Mouse (Mus musculus) heart, embryonic 13.5 days (tissue): Measurements from ENCODE around the gene Lmna. TPM values are rescaled to one million over a fixed set of nuclear protein-coding genes. Genes with fewer than 3 reads are reported as not detected.

Experiments used
- ATAC-seq: fragments of 200-750 bp; cut with Nextera tagmentation; 2 replicates; pipeline ENCODE4 v1.8.0; 2017; ENCODE audit warnings: moderate TSS enrichment; ENCODE audit not compliant: insufficient number of reproducible peaks, low FRiP score, low TSS enrichment; ENCODE audit errors: extremely low read depth
- H3K27ac ChIP-seq: fragments of 300-500 bp; sonication (generic); replicated peaks from 2 replicates; pipeline ENCODE4 v1.5.1; 2015; ENCODE audit warnings: moderate library complexity, mild to moderate bottlenecking, inconsistent platforms
- H3K27me3 ChIP-seq: fragments of 300-500 bp; sonication (generic); replicated peaks from 2 replicates; pipeline ENCODE4 v1.6.1; 2015; ENCODE audit warnings: mild to moderate bottlenecking, inconsistent platforms
- H3K36me3 ChIP-seq: fragments of 300-500 bp; sonication (generic); 2 replicates; pipeline ENCODE4 v1.6.1; 2015; ENCODE audit warnings: mild to moderate bottlenecking, inconsistent platforms
- H3K4me1 ChIP-seq: fragments of 300-500 bp; sonication (generic); 2 replicates; pipeline ENCODE4 v1.6.1; 2015; ENCODE audit warnings: inconsistent platforms
- H3K4me2 ChIP-seq: fragments of 300-500 bp; sonication (generic); 2 replicates; pipeline ENCODE4 v1.6.1; 2015; ENCODE audit warnings: inconsistent platforms, mild to moderate bottlenecking, moderate library complexity
- H3K4me3 ChIP-seq: fragments of 300-500 bp; sonication (generic); 2 replicates; pipeline ENCODE4 v1.5.1; 2015; ENCODE audit warnings: moderate library complexity, mild to moderate bottlenecking, inconsistent platforms
- H3K9ac ChIP-seq: fragments of 300-500 bp; sonication (generic); 2 replicates; pipeline ENCODE4 v1.6.1; 2015; ENCODE audit warnings: inconsistent platforms, mild to moderate bottlenecking, moderate library complexity
- H3K9me3 ChIP-seq: fragments of 300-500 bp; sonication (generic); 2 replicates; pipeline ENCODE4 v1.6.1; 2016; ENCODE audit warnings: inconsistent platforms
- WGBS: fragments of 180-500 bp; shearing (Covaris S2); methylation state at CpG from one replicate; pipeline ENCODE4 v1.1.7; 2015; ENCODE audit warnings: mixed read lengths; 5-methylcytosine and 5-hydroxymethylcytosine counted together
- polyA plus RNA-seq: library from polyadenylated mRNA; unstranded; fragments of >200 nt; fragmentation: Nextera tagmentation; extraction: Ambion mirVana; gene quantifications from 2 replicates; pipeline ENCODE4 v1.2.1, GENCODE M21; 2015

Lmna gene
- polyA plus RNA-seq, 1 experiment from 2014 or later, result 86.7 TPM

DNA sequence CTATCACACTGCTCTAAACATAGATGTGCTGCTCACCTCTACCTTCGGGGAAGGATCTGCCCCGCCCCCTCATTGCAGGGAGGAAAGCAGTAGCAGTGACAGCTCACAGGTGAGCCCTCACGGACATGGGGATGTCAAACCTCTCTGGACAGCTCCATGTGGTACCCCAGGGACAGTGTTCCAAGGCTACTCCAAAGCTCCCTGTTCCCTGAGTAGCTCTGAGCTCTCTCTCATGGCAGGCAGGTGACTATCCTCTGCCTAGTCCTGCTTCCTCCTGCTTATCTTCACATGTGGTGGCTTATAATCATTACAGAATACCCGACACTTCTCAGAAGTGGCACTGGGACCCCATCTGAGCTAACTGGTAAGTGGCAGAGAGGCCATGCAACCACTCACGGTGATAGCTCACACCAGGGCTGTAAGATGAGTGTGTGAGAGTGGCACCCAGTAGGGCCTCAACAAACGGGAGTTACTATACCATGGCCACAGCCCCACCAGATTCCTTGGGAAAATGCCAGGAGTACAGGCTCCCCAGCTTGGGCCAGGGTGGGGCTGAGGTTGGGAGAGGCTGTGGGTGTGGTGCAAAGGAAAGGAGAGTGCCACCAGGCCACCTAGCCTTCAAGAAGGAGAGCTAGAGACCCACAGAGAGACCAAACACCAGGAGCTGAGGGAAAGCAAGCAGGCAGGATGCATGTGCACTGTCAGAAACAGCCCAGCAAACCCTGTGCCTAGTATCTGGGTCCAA, 37.1 kb upstream of the Lmna start:
- WGBS, result 60% methylated on average over 6 of the region's 6 CpGs
- H3K36me3 ChIP-seq, result peaks cover 5% of the 10 kb centered on the region; the same call in 1 of the 2 replicates
- H3K4me3 ChIP-seq, result no peak overlapping the region
- H3K4me2 ChIP-seq, result no peak overlapping the region
- peaks cover 8% of the 10 kb centered on the region for H3K4me1 ChIP-seq
- no peak overlapping the region for H3K27ac ChIP-seq
- H3K27me3 ChIP-seq, result no peaks in the 10 kb centered on the region
- H3K9me3 ChIP-seq, result no peaks in the 10 kb centered on the region
- no peak overlapping the region for H3K9ac ChIP-seq
- ATAC-seq, result no peak

DNA sequence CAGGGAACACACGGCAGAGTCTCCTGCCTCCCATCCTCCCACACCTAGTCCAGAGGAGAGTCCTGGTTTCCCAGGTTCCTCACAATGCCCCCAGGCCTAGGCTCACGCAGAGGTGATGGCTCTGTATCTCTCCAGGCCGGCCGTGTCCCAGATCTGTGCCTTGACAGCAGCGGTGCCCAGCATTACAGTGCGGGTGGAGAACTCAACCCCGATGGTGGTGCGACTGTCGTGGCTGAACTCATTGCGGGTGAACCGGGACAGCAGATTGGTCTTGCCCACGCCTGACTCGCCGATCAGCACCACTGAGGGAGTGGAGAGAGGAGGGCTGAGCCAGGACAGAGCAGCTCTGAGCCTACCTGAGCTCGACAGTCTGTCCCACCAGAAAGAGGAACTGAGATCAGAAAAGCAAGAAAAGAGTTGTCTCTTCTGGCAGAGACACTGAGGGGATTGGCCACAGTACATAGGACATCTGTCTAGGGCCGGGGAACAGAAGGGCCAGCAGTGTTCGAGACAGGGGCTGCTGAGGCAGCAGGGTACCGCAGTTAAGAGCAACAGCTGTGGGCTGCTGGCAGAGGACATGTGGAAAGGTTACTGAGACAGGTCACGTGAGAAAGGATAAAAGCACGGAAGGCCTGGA, 35.3 kb upstream of the Lmna start:
- peaks cover 7% of the 10 kb centered on the region for H3K4me1 ChIP-seq
- peaks cover 13% of the 10 kb centered on the region for H3K36me3 ChIP-seq
- 0 out of 2 replicates have a peak overlapping the region, but pooled peaks have one; percentile 40 for H3K9ac ChIP-seq
- H3K9me3 ChIP-seq, result no peaks in the 10 kb centered on the region
- no peak for ATAC-seq
- H3K4me3 ChIP-seq, result no peak overlapping the region
- no peaks in the 10 kb centered on the region for H3K27me3 ChIP-seq
- no peak overlapping the region for H3K27ac ChIP-seq
- 61% methylated on average over 20 of the region's 20 CpGs for WGBS
- no peak overlapping the region for H3K4me2 ChIP-seq

DNA sequence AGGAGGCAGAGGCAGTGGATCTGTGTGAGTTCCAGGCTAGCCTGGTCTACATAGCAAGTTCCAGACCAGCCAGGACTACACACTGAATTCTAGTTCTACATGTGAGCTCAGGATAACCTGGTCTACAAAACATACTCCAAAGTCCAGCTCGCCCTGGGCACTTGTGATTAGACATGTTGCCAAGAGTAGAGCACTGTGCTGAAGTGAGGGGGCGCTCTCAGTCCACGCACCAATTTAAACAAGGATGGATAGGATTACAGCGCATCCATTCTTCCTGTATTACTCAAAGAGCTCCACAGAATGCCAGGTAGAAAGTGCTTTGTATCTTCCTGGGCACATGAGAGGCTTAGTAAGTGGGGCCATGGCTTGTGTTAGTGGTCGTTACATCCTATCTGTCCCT, 34.8 kb upstream of the Lmna start:
- Histone ChIP-seq H3K9ac (0 out of 2 replicates have a peak overlapping the region, but pooled peaks have one; percentile 40), H3K4me2 (no peak overlapping the region), H3K27ac (no peak overlapping the region), H3K36me3 (peaks cover 17% of the 10 kb centered on the region), H3K27me3 (no peaks in the 10 kb centered on the region), H3K4me3 (no peak overlapping the region), H3K9me3 (no peaks in the 10 kb centered on the region), H3K4me1 (peaks cover 11% of the 10 kb centered on the region)
- WGBS, result 26% methylated on average over 5 of the region's 5 CpGs
- no peak for ATAC-seq

DNA sequence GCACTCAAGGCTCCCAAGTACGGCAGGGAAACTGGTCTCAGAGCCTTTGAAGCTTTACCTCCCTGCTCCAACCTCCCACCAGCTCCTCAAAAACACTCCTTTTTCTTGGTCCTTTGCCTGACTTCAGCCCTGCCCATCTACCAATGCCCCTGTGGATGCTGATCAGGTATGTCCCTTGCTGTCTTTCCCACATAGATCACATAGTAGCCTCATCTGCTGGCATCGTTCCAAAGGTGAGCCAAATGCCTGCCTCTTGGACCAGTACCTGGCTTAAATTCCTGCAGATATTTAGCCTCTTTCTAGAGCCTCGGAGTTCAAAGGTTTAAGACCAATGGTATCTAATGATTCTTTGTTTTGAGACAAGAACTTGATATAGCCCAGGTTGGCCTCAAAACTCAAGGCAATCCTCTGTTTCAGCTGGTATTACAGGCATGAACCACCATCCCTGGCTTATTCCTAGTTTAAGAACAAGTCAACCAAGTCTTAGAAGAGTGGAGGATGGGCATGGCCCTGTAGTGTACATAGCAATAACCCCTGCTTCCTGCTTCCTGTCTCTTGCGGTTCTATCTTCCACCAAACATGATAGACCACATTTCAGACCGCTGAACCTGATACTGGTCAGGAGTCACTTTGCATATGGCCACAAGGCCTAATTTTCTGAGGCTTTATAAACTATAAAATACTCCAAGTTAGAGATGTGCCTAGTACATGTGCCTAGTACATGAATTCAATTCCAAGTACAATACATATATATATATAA, 34.1 kb upstream of the Lmna start:
- Histone ChIP-seq H3K4me1 (peaks cover 15% of the 10 kb centered on the region), H3K9ac (no peak overlapping the region), H3K27me3 (no peaks in the 10 kb centered on the region), H3K4me3 (no peak overlapping the region), H3K27ac (no peak overlapping the region), H3K9me3 (no peaks in the 10 kb centered on the region), H3K36me3 (peaks cover 17% of the 10 kb centered on the region), H3K4me2 (no peak overlapping the region)
- no peak for ATAC-seq
- WGBS, result 56% methylated on average over 5 of the region's 5 CpGs

DNA sequence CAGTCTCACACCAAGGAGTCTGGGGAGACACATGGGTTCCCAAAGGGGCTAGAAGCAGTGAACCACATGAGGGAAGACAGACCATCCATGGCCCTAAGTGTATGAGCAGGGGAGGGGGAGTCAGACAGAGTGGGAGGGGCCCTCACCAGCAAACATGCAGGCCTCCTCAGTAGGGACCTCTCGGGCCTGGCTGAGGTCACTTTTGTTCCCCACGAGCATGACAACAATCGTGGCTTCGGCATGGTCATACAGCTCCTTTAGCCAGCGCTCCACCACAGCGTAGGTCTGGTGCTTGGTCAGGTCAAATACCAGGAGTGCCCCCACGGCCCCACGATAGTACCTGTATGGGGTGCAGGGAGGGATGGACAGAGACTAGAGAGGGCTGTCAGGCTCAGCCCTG, 33.4 kb upstream of the Lmna start:
- Histone ChIP-seq H3K27ac (no peak overlapping the region), H3K27me3 (no peaks in the 10 kb centered on the region), H3K9me3 (no peaks in the 10 kb centered on the region), H3K4me2 (no peak overlapping the region), H3K36me3 (peaks cover 22% of the 10 kb centered on the region), H3K4me3 (no peak overlapping the region), H3K4me1 (peaks cover 22% of the 10 kb centered on the region), H3K9ac (no peak overlapping the region)
- ATAC-seq, result no peak
- 80% methylated on average over 8 of the region's 8 CpGs for WGBS

DNA sequence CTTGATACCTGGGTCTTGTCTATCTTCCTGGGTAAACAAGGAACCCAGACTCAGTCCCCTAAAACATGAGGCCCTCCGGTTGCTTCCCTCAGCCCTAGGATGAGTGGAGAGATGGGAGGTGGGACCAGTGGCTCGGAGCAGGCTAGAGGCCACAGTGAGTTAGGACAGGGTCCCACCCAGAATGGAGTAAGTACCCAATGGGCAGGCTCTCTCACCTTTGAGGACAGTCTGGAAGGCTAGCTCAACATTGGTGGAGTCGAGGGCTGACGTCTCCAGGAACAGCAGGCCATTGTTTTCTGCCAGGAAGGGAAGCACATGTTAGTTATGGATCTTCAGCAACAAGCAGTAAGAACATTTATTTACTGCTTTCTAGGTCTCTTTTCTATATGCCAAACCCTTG, 32.7 kb upstream of the Lmna start:
- no peak for ATAC-seq
- Histone ChIP-seq H3K9me3 (no peaks in the 10 kb centered on the region), H3K4me2 (no peak overlapping the region), H3K27me3 (no peaks in the 10 kb centered on the region), H3K4me3 (no peak overlapping the region), H3K9ac (no peak overlapping the region), H3K4me1 (peaks cover 27% of the 10 kb centered on the region), H3K27ac (no peak overlapping the region), H3K36me3 (peaks cover 29% of the 10 kb centered on the region)
- WGBS, result 65% methylated on average over 4 of the region's 4 CpGs

DNA sequence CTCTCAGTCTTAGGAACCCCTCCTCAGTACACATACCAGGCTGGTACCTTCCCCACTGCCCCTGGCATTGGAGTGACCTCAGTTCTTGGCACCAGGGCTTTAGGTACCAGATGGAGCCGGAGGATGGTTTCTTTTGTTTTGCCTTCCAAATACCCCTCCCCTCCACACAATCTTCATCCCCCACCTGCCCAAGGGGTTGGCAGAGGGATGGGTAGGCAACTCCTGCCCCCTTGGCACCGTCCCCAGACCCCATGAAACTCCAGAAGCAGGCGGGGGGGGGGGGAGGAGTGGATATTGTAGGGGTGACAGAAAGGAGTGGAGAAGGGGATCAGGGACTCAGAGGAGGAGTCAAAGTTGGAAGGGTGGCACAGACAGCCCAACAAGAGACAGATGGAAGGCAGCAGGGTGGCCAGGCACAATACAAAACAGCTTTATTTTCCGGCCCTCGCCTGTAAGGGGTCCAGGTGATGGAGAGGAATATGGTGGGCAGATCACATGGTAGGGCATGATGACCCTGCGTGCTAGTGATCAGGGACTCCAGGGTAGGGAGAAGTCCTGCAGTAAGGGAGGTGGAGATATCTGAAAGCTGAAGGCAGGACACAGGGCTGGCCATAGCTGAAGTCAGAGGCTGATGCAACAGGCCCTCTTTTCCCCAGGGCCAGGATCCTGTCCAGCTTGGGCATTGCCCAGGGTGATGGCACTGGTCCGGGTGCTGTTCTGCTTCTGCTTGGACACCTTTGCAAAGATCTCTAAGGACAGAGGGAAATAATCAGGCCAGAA, 32.1 kb upstream of the Lmna start:
- 69% methylated on average over 6 of the region's 7 CpGs for WGBS
- Histone ChIP-seq H3K4me1 (peaks cover 34% of the 10 kb centered on the region), H3K9me3 (no peaks in the 10 kb centered on the region), H3K4me2 (no peak overlapping the region), H3K4me3 (no peak overlapping the region), H3K36me3 (peaks cover 36% of the 10 kb centered on the region), H3K9ac (no peak overlapping the region), H3K27ac (no peak overlapping the region), H3K27me3 (no peaks in the 10 kb centered on the region)
- ATAC-seq, result no peak

DNA sequence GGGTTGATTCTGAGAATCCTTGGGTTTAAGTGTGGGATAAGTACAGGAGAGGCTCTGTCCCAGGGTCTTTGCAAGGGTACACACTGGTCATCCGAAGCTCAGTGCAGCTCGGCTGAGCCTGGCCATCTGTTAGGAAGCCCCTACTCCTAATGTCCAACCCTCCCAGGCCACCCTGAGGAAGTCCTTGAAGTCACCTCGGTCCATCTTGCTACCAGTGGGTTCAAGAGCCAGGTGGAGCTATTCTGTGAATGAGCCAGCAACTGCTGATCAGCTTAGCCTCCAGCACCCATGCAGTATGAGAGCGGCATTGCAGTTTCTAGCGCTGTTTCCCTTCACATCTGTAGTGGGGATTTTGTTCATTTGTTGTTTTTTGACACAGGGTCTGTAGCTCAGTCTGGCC, 30.3 kb upstream of the Lmna start:
- no peak overlapping the region for H3K4me2 ChIP-seq
- 49% methylated on average over 5 of the region's 5 CpGs for WGBS
- H3K36me3 ChIP-seq, result peaks cover 49% of the 10 kb centered on the region
- no peaks in the 10 kb centered on the region for H3K9me3 ChIP-seq
- peaks cover 51% of the 10 kb centered on the region for H3K4me1 ChIP-seq
- H3K9ac ChIP-seq, result peak overlapping the region; percentile 47
- H3K4me3 ChIP-seq, result no peak overlapping the region
- no peak for ATAC-seq
- H3K27ac ChIP-seq, result peak overlapping the region; percentile 45; the same call in 1 of the 2 replicates
- no peaks in the 10 kb centered on the region for H3K27me3 ChIP-seq

DNA sequence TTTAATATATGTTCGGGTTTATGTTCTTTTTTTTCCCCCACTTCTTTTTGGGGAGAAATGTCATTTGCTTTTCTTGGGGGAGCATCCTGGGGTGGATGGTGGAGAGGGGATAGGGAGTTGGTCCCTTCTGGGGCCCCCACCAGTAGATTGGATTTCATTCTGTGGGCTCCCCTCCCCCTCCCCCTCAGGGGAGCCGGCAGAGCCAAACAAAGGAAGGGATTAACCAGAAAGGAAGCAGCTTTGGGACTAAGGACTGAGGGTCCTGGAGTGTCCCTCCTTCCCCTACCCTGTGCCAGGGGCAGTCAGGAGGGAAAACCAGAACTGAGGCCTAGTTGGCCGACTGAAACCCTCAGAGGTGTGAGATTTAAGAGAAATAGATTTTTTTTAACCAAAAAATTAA, 29.6 kb upstream of the Lmna start:
- peaks cover 58% of the 10 kb centered on the region for H3K4me1 ChIP-seq
- no peaks in the 10 kb centered on the region for H3K9me3 ChIP-seq
- H3K4me2 ChIP-seq, result no peak overlapping the region
- H3K27ac ChIP-seq, result no peak overlapping the region
- H3K27me3 ChIP-seq, result no peaks in the 10 kb centered on the region
- WGBS, result 26% methylated on average over 3 of the region's 3 CpGs
- peaks cover 49% of the 10 kb centered on the region for H3K36me3 ChIP-seq
- H3K4me3 ChIP-seq, result no peak overlapping the region
- 0 out of 2 replicates have a peak overlapping the region, but pooled peaks have one; percentile 58 for H3K9ac ChIP-seq
- ATAC-seq, result no peak

DNA sequence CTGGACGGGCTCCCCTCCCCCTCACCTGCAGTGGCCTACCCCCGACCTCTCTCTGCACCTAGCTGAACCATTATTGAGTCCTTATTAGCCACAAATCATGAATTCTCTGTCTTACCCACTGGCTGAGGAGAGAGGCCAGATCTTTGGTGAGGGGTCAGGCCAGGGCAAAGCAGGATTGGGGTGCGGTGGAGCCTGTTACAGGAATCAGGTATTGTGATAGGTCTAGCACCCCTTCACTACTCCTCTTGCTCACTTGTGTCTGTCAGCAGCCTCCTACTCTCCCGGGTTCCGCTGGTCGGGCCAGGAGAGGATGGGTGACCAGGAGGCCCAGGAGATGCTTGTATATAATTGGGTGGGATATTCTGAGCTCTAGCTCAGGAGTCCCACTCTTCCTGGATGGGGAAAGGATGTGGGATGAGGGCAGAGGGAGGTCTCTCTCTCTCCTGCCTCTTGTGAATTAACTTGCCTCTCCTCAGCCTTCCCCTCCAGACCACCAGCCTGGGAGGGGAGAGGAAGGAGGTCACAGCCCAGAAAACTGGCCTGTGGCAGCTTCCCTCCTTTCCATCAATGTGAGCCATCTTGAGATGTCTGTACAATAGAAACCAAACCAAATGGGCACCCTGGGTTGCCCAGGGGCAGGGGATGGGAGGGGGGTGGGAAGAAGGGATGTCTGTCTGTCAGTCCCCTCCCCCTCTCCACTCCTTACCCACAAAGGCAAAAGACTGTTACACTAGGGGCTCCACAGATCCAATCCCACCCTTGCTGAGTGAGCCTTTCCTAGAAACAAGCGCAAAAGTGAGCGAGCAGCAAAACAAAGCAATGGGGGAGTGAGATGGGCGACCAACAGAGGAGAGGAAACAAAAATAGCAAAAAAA, 28.8 kb upstream of the Lmna start:
- no peak overlapping the region for H3K27ac ChIP-seq
- H3K9ac ChIP-seq, result peak overlapping the region; percentile 58
- peaks cover 49% of the 10 kb centered on the region for H3K36me3 ChIP-seq
- no peak overlapping the region for H3K4me3 ChIP-seq
- WGBS, result 50% methylated on average over 9 of the region's 9 CpGs
- no peaks in the 10 kb centered on the region for H3K9me3 ChIP-seq
- no peaks in the 10 kb centered on the region for H3K27me3 ChIP-seq
- peaks cover 67% of the 10 kb centered on the region for H3K4me1 ChIP-seq
- H3K4me2 ChIP-seq, result no peak overlapping the region
- no peak for ATAC-seq
